Mouse (Mus musculus) intestine, postnatal 0 days (tissue): ENCODE results near the gene Nubp1. TPM values are rescaled to one million over a fixed set of nuclear protein-coding genes. Genes with fewer than 3 reads are reported as not detected.
A peak's percentile ranks its signal among the peaks of the same experiment; 100 is the strongest.

Source experiments
- ATAC-seq: fragments of 200-750 bp; cut with Nextera tagmentation; 2 replicates; pipeline ENCODE4 v1.8.0; 2017; ENCODE audit warnings: mild to moderate bottlenecking, moderate TSS enrichment, moderate library complexity
- H3K27ac ChIP-seq: fragments of 300-500 bp; sonication (generic); 2 replicates; pipeline ENCODE4 v1.5.1; 2014; ENCODE audit warnings: mild to moderate bottlenecking, low read depth, low read length, moderate library complexity
- H3K27me3 ChIP-seq: fragments of 300-500 bp; sonication (generic); replicated peaks from 2 replicates; pipeline ENCODE4 v1.6.1; 2014; ENCODE audit warnings: low read length, mixed read lengths; ENCODE audit not compliant: control insufficient read depth, insufficient read depth
- H3K36me3 ChIP-seq: fragments of 300-500 bp; sonication (generic); 2 replicates; pipeline ENCODE4 v1.6.1; 2014; ENCODE audit warnings: mild to moderate bottlenecking, moderate library complexity; ENCODE audit not compliant: control insufficient read depth, insufficient read depth
- H3K4me1 ChIP-seq: fragments of 300-500 bp; sonication (generic); replicated peaks from 2 replicates; pipeline ENCODE4 v1.6.1; 2014; ENCODE audit warnings: antibody characterized with exemption, low read length, mixed read lengths; ENCODE audit not compliant: control insufficient read depth, insufficient read depth
- H3K4me2 ChIP-seq: fragments of 300-500 bp; sonication (generic); replicated peaks from 2 replicates; pipeline ENCODE4 v1.6.1; 2014; ENCODE audit warnings: low read depth, mild to moderate bottlenecking, moderate library complexity
- H3K4me3 ChIP-seq: fragments of 300-500 bp; sonication (generic); 2 replicates; pipeline ENCODE4 v1.5.1; 2014; ENCODE audit warnings: low read depth, low read length
- H3K9ac ChIP-seq: fragments of 300-500 bp; sonication (generic); 2 replicates; pipeline ENCODE4 v1.6.1; 2014; ENCODE audit warnings: mild to moderate bottlenecking, low read depth, low read length
- H3K9me3 ChIP-seq: fragments of 300-500 bp; sonication (generic); 2 replicates; pipeline ENCODE4 v1.6.1; 2016; ENCODE audit warnings: mixed run types; ENCODE audit not compliant: control insufficient read depth
- CTCF ChIP-seq: sonication (generic); IDR thresholded peaks from 2 replicates; pipeline ENCODE4 v1.5.1; 2016; ENCODE audit warnings: low read depth, mild to moderate bottlenecking, control low read depth, antibody characterized with exemption, moderate library complexity
- WGBS: fragments of 180-500 bp; shearing (Covaris S2); extraction: QIAGEN DNeasy Blood & Tissue Kit; methylation state at CpG from one replicate; pipeline ENCODE4 v1.1.7; 2014; 5-methylcytosine and 5-hydroxymethylcytosine counted together
- polyA plus RNA-seq: library from polyadenylated mRNA; unstranded; fragments of >200 nt; fragmentation: Nextera tagmentation; extraction: Ambion mirVana; gene quantifications from 2 replicates; pipeline ENCODE4 v1.2.1, GENCODE M21; 2015

Gene Nubp1
- polyA plus RNA-seq = 29.6 and 32.4 TPM in 2 replicates

DNA sequence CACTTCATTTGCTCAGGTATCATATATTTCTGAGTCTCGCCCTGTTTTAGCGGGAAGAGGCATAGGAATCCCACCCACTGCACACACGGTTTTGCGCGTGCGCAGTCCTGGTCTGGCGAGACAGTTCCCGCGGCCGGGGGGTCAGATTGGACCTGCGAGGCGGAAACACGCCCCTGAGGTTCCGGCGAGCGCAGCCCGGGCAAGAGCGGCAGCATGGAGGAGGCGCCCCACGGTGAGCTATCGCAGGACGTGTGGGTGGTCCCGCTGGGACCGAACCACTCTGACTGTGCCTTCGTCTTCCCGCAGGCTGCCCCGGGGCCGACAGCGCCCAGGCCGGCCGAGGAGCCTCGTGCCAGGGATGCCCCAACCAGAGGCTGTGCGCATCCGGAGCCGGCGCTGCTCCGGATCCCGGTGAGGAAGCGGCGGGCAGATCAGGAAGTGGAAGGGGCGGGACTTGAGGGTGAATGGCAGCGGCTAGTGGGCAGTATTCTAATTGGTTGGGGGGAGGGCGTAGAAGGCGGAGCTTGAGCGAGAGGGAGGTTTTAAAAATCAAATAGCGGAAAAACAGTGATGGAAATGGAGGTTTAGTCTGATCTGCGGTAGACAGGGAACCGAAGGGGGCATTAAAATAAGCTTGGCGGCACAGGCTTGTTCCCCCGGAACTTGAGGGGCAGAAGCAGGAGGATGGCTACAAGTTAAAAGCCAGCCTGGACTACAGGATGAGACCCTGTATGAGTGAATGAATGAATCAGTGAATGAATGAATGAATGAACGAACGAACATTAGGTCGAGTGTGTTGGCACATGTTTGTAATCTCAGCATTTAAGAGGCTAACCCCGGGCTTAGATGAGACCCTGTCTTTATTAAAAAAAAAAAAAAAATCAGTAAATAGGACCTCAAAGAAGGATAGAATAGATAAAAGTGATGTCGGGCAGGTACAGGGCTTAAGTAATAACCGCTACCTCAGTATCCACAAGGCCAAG, at the start of gene Nubp1:
Nubp1 (plus strand) TSS at position 185 of the 983 bp plus-strand sequence.
- H3K4me2 ChIP-seq = peak within 1 kb of the TSS; percentile 78
- peak; percentile 20; the same call in 1 of the 2 replicates for TF ChIP-seq CTCF
- 3% methylated on average over 56 of the region's 56 CpGs for WGBS
- peak within 1 kb of the TSS; percentile 64 for H3K9ac ChIP-seq
- ATAC-seq = peak; percentile 94
- H3K27me3 ChIP-seq = no peaks in the 10 kb centered on the region
- peaks cover 30% of the 10 kb centered on the region for H3K36me3 ChIP-seq
- no peaks in the 10 kb centered on the region for H3K9me3 ChIP-seq
- H3K4me3 ChIP-seq = peak within 1 kb of the TSS; percentile 76
- peak within 1 kb of the TSS; percentile 76 for H3K27ac ChIP-seq
- H3K4me1 ChIP-seq = 0 out of 2 replicates have a peak, but pooled peaks cover 5% of the 10 kb centered on the region

- H3K9me3 ChIP-seq = no peaks in the 10 kb centered on the region
- no peak overlapping the region for H3K27ac ChIP-seq
- H3K27me3 ChIP-seq = no peaks in the 10 kb centered on the region
- no peak overlapping the region for H3K4me3 ChIP-seq
- TF ChIP-seq CTCF = no peak
- 52% methylated on average over 1 of the region's 1 CpGs for WGBS
- no peaks in the 10 kb centered on the region for H3K36me3 ChIP-seq
- no peak overlapping the region for H3K9ac ChIP-seq
- no peaks in the 10 kb centered on the region for H3K4me1 ChIP-seq
- ATAC-seq = no peak
- H3K4me2 ChIP-seq = no peak overlapping the region
Observed at GRCm38 (mm10) chr16:10363061-10363460, 48.7 kb upstream of the Nubp1 start.

GRCm38 (mm10) chr16:10365796-10366195, 46.0 kb upstream of the Nubp1 start:
- Histone ChIP-seq H3K27me3 (no peaks in the 10 kb centered on the region), H3K36me3 (no peaks in the 10 kb centered on the region), H3K4me1 (no peaks in the 10 kb centered on the region), H3K9ac (no peak overlapping the region), H3K27ac (no peak overlapping the region), H3K4me3 (no peak overlapping the region), H3K4me2 (no peak overlapping the region), H3K9me3 (no peaks in the 10 kb centered on the region)
- no peak for TF ChIP-seq CTCF
- 72% methylated on average over 4 of the region's 4 CpGs for WGBS
- no peak for ATAC-seq

DNA sequence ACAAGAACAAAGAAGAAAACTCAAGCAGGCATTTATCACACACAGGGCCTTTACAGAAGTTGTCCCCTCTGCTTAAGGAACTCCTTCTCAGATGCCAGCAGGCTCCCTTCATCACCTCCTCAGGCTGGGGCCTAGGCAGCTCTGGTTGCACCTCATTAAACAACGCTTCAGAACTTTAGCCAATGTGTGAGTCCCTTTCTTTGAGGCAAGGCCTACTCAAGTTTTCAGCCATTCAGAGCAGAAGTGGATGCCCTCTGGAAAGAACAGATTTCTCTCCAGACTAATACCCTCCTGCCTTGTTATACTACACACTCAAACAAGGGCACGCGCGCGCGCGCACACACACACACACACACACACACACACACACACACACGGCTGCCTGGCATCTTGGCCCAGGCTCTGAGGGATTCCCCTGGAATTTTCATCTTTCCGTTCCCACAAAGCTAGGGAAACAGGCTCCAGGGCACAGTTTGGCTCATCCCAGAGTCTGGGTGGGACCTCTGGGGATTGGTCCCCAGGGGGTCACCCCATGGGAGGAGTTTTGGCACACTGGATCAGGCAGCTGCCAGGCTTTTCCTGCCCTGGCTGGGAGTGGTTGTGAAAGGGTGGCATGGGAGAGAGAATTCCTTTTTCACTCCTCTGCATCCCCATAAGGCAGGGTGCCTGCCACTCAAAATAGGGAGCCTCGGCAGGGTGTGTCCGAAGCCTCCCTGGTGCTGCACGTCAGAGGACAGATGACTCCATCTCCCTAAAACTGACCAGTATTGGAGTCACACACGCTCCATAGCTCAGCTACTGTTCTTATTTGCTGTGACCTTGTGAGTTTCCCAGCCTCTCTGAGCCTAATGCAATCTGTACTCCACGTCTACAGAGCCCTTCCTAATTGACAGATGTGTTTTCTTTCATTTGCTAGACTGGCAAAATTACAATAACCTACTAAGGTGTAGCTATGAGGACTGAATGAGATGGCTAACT, 45.2 kb upstream of the Nubp1 start:
- no peak for ATAC-seq
- H3K9me3 ChIP-seq = no peaks in the 10 kb centered on the region
- no peak overlapping the region for H3K27ac ChIP-seq
- no peak overlapping the region for H3K9ac ChIP-seq
- TF ChIP-seq CTCF = no peak
- H3K4me2 ChIP-seq = no peak overlapping the region
- H3K4me3 ChIP-seq = no peak overlapping the region
- no peaks in the 10 kb centered on the region for H3K27me3 ChIP-seq
- WGBS = 72% methylated on average over 14 of the region's 14 CpGs
- H3K4me1 ChIP-seq = no peaks in the 10 kb centered on the region
- no peaks in the 10 kb centered on the region for H3K36me3 ChIP-seq

DNA sequence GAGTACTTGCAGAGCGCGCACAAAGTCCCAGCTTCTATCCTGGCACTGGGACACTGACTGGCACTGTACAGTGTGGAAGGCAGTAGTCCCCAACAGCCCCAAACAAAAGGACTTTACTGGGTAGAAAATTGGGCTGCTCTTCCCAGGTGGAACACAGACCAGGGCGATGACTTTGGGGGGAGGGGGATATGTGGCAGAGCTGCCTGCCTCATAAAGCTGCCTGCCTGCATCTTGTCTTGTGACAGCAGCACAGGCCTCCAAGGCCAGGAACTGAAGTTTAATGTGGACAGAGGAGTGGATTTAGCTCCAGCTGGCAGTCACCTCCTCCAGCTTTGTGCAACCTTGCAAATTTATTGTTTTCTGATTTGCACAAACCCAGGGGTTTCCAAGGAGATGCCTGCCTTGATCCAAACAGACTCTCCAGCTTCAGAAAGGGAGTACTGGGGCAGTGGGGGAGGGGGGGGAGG, 42.2 kb upstream of the Nubp1 start:
- Histone ChIP-seq H3K36me3 (no peaks in the 10 kb centered on the region), H3K27me3 (no peaks in the 10 kb centered on the region), H3K4me3 (no peak overlapping the region), H3K4me2 (no peak overlapping the region), H3K27ac (no peak overlapping the region), H3K4me1 (no peaks in the 10 kb centered on the region), H3K9me3 (no peaks in the 10 kb centered on the region), H3K9ac (no peak overlapping the region)
- WGBS = 76% methylated on average over 3 of the region's 3 CpGs
- ATAC-seq = no peak
- no peak for TF ChIP-seq CTCF
